Mouse (Mus musculus): ENCODE data around the gene Ppm1g. TPM values are rescaled to one million over a fixed set of nuclear protein-coding genes. Genes with fewer than 3 reads are reported as not detected.

Gene Ppm1g
- total and polyA plus RNA-seq, 3 experiments: 96.9 to 366 (median 182) TPM

DNA sequence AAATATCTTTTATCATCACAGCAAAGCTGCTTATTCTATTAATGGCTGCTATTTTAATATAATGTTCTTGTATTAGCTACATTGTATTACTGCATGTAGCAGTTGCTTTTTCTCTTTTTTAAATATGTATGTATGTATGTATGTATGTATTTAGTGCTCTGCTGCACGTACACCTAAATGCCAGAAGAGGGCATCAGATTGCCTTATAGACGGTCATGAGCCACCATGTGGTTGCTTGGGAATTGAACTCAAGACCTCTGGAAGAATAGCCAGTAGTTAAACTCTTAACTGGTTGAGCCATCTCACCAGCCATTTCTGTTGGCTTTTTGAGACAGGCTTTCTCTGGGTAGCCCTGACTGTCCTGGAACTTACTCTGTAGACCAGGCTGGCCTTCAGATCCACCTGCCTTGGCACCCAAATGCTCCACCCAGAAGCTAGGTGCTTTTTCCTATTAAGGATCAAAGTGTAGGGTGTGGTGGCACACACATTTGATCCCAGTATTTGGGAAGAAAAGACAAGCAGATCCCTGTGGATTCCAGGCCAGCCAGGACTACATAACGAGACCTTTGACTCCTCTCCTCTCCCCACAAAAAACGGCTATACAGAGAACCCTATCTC, 32.2 kb downstream of the Ppm1g start:
- H3K9me3 ChIP-seq (replicated peaks; ENCODE audit: low read length): no peaks in the 10 kb centered on the region
- dilution Hi-C loops (cut with MboI; ENCODE audit: extremely low pct_ligation_motif_present, extremely low pct_unique_long_range_greater_than_20kb, low sequenced_read_pairs): no loop called here
- no peak overlapping the region for H3K9ac ChIP-seq (ENCODE audit: insufficient read depth, low read depth)
- H3K79me2 ChIP-seq (replicated peaks; ENCODE audit: control insufficient read depth, extremely low read depth, insufficient read depth, poor library complexity, severe bottlenecking): peaks cover 12% of the 10 kb centered on the region
- TF ChIP-seq SIN3A (IDR thresholded peaks at IDR 0.05; ENCODE audit: low read length) (no peak), NELFE (IDR thresholded peaks at IDR 0.05; ENCODE audit: low read depth, low read length) (peak; percentile 25; the same call in 1 of the 2 replicates), CTCF (conservative IDR thresholded peaks at IDR 0.05 in 1 of 2, IDR thresholded peaks at IDR 0.05 in 1 of 2; ENCODE audit: low read depth in 2 of 2, low read length in 2 of 2) (peak in 1 of 2 experiments; percentile 92; a peak in 3 of 4 replicates), MYC (IDR thresholded peaks at IDR 0.05; ENCODE audit: low read depth, low read length) (peak; percentile 90), JUND (conservative IDR thresholded peaks at IDR 0.05; ENCODE audit: low read depth, low read length) (no peak), SMC3 (IDR thresholded peaks at IDR 0.05; ENCODE audit: low read depth, low read length) (peak; percentile 58), RAD21 (IDR thresholded peaks at IDR 0.05; ENCODE audit: low read depth, low read length) (peak; percentile 52)
- no peak overlapping the region for H3K4me2 ChIP-seq (ENCODE audit: insufficient read depth, low read depth, poor library complexity, severe bottlenecking)
- H3K4me1 ChIP-seq (ENCODE audit: control insufficient read depth in 1 of 2, insufficient read depth in 2 of 2): peaks cover 0 to 14% of the 10 kb centered on the region in 2 experiments; a peak in 2 of 4 replicates
- H3K27ac ChIP-seq (ENCODE audit: insufficient read depth, low read depth): no peak overlapping the region
- H3K36me3 ChIP-seq (replicated peaks in 1 of 2; ENCODE audit: control insufficient read depth in 1 of 2, insufficient read depth in 1 of 2, low read length in 1 of 2): peaks cover 39 to 46% of the 10 kb centered on the region in 2 experiments
- in situ Hi-C loops (cut with MboI; ENCODE audit: low pct_ligation_motif_present, low pct_unique_long_range_greater_than_20kb, low sequenced_read_pairs): no loop called here
- H3K27me3 ChIP-seq (replicated peaks): no peaks in the 10 kb centered on the region
- DNase-seq (ENCODE audit: extremely low read depth): peak; percentile 52
- no peak overlapping the region for H3K4me3 ChIP-seq (replicated peaks in 1 of 3; ENCODE audit: low read depth in 2 of 3, low read length in 2 of 3, poor library complexity in 1 of 3)

DNA sequence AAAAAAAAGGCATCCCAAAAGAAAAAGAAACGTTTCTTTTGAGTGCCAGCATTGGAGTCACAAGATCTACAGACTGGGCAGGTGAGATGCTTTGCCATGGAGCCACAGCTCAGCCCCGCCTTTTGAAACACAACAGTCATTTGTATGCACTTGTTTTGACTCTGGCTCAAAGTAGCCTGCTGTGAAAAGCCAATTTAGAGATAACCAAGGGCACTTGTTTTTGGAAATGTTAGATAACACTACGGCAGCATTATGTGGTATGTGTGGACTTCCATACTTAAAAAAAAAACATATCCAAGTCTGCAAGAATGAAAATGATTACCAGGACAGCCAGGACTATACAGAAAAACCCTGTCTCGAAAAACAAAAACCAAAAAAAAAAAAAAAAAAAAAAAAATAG, 36.8 kb downstream of the Ppm1g start:
- Histone ChIP-seq H3K36me3 (replicated peaks in 1 of 2; ENCODE audit: control insufficient read depth in 1 of 2, insufficient read depth in 1 of 2, low read length in 1 of 2) (peaks cover 17 to 24% of the 10 kb centered on the region in 2 experiments), H3K4me3 (replicated peaks in 1 of 3; ENCODE audit: low read depth in 2 of 3, low read length in 2 of 3, poor library complexity in 1 of 3) (no peak overlapping the region), H3K27me3 (replicated peaks) (no peaks in the 10 kb centered on the region), H3K4me2 (ENCODE audit: insufficient read depth, low read depth, poor library complexity, severe bottlenecking) (no peak overlapping the region), H3K9me3 (replicated peaks; ENCODE audit: low read length) (no peaks in the 10 kb centered on the region), H3K79me2 (replicated peaks; ENCODE audit: control insufficient read depth, extremely low read depth, insufficient read depth, poor library complexity, severe bottlenecking) (peaks cover 10% of the 10 kb centered on the region), H3K27ac (ENCODE audit: insufficient read depth, low read depth) (no peak overlapping the region), H3K4me1 (ENCODE audit: control insufficient read depth in 1 of 2, insufficient read depth in 2 of 2) (peaks cover 0 to 11% of the 10 kb centered on the region in 2 experiments; a peak in 2 of 4 replicates), H3K9ac (ENCODE audit: insufficient read depth, low read depth) (no peak overlapping the region)
- TF ChIP-seq ZMIZ1 (IDR thresholded peaks at IDR 0.05; ENCODE audit: low read depth, low read length) (no peak), EP300 (IDR thresholded peaks at IDR 0.05; ENCODE audit: low read length) (no peak), ZC3H11A (IDR thresholded peaks at IDR 0.05; ENCODE audit: low read depth, low read length) (no peak), IRF4 (IDR thresholded peaks at IDR 0.05; ENCODE audit: low read depth, low read length) (no peak), MXI1 (IDR thresholded peaks at IDR 0.05; ENCODE audit: low read depth, low read length) (no peak), NRF1 (IDR thresholded peaks at IDR 0.05; ENCODE audit: low read depth, low read length) (no peak), SIN3A (IDR thresholded peaks at IDR 0.05; ENCODE audit: low read length) (no peak), ETS1 (conservative IDR thresholded peaks at IDR 0.05; ENCODE audit: low read depth, low read length) (no peak), MYC (IDR thresholded peaks at IDR 0.05; ENCODE audit: low read depth, low read length) (no peak), JUND (conservative IDR thresholded peaks at IDR 0.05; ENCODE audit: low read depth, low read length) (no peak), NELFE (IDR thresholded peaks at IDR 0.05; ENCODE audit: low read depth, low read length) (no peak), POLR2AphosphoS2 (IDR thresholded peaks at IDR 0.05; ENCODE audit: low read depth, low read length) (no peak), USF1 (IDR thresholded peaks at IDR 0.05; ENCODE audit: low read depth, low read length) (no peak), KAT2A (IDR thresholded peaks at IDR 0.05; ENCODE audit: insufficient replicate concordance, low read length) (no peak), TCF12 (IDR thresholded peaks at IDR 0.05; ENCODE audit: low read depth, low read length) (no peak), POLR2A (IDR thresholded peaks at IDR 0.05; ENCODE audit: low read depth, low read length) (no peak), TBP (conservative IDR thresholded peaks at IDR 0.05; ENCODE audit: low read depth, low read length) (no peak), MAX (IDR thresholded peaks at IDR 0.05; ENCODE audit: low read length) (no peak), CTCF (conservative IDR thresholded peaks at IDR 0.05 in 1 of 2, IDR thresholded peaks at IDR 0.05 in 1 of 2; ENCODE audit: low read depth in 2 of 2, low read length in 2 of 2) (no peak), ELF1 (IDR thresholded peaks at IDR 0.05; ENCODE audit: low read depth, low read length) (no peak)
- in situ Hi-C loops (cut with MboI; ENCODE audit: low pct_ligation_motif_present, low pct_unique_long_range_greater_than_20kb, low sequenced_read_pairs): no loop called here
- dilution Hi-C loops (cut with MboI; ENCODE audit: extremely low pct_ligation_motif_present, extremely low pct_unique_long_range_greater_than_20kb, low sequenced_read_pairs): no loop called here
- no peak for DNase-seq (ENCODE audit: extremely low read depth)

Measured in CH12.LX (cell line).